Mouse (Mus musculus) lung, embryonic 14.5 days (tissue): ENCODE data around the gene Ccdc33. TPM values are rescaled to one million over a fixed set of nuclear protein-coding genes. Genes with fewer than 3 reads are reported as not detected.

Source experiments
- ATAC-seq: fragments of 200-750 bp; cut with Nextera tagmentation; 2 replicates; pipeline ENCODE4 v1.8.0; 2017; ENCODE audit warnings: mild to moderate bottlenecking, moderate TSS enrichment, moderate library complexity; ENCODE audit not compliant: insufficient read depth
- DNase-seq: peaks from one replicate; pipeline ENCODE4 v3.0.0-alpha.2; 2015
- H3K27ac ChIP-seq: fragments of 300-500 bp; sonication (generic); 2 replicates; pipeline ENCODE4 v1.5.1; 2014; ENCODE audit warnings: low read depth, mild to moderate bottlenecking, moderate library complexity
- H3K27me3 ChIP-seq: fragments of 300-500 bp; sonication (generic); 2 replicates; pipeline ENCODE4 v1.6.1; 2014; ENCODE audit warnings: low read length, control low read depth; ENCODE audit not compliant: insufficient read depth
- H3K36me3 ChIP-seq: fragments of 300-500 bp; sonication (generic); 2 replicates; pipeline ENCODE4 v1.6.1; 2014; ENCODE audit warnings: control low read depth; ENCODE audit not compliant: insufficient read depth
- H3K4me1 ChIP-seq: fragments of 300-500 bp; sonication (generic); 2 replicates; pipeline ENCODE4 v1.6.1; 2014; ENCODE audit warnings: antibody characterized with exemption, control low read depth; ENCODE audit not compliant: insufficient read depth
- H3K4me2 ChIP-seq: fragments of 300-500 bp; sonication (generic); 2 replicates; pipeline ENCODE4 v1.6.1; 2014; ENCODE audit warnings: mild to moderate bottlenecking
- H3K4me3 ChIP-seq: fragments of 300-500 bp; sonication (generic); 2 replicates; pipeline ENCODE4 v1.5.1; 2014; ENCODE audit warnings: low read depth, low read length
- H3K9ac ChIP-seq: fragments of 300-500 bp; sonication (generic); 2 replicates; pipeline ENCODE4 v1.6.1; 2014
- H3K9me3 ChIP-seq: fragments of 300-500 bp; sonication (generic); 2 replicates; pipeline ENCODE4 v1.6.1; 2016; ENCODE audit warnings: low read depth, low read length, control low read depth
- CTCF ChIP-seq: IDR thresholded peaks from 2 replicates; pipeline ENCODE4 v1.5.1; 2016; ENCODE audit warnings: antibody characterized with exemption, low read depth
- WGBS: fragments of 180-500 bp; shearing (Covaris S2); extraction: QIAGEN DNeasy Blood & Tissue Kit; methylation state at CpG from one replicate; pipeline ENCODE4 v1.1.7; 2014; 5-methylcytosine and 5-hydroxymethylcytosine counted together
- polyA plus RNA-seq: library from polyadenylated mRNA; unstranded; fragments of >200 nt; fragmentation: Nextera tagmentation; extraction: Ambion mirVana; gene quantifications from 2 replicates; pipeline ENCODE4 v1.2.1, GENCODE M21; 2014

The Ccdc33 gene
- polyA plus RNA-seq, 1 experiment from 2014 or later: not detected

DNA sequence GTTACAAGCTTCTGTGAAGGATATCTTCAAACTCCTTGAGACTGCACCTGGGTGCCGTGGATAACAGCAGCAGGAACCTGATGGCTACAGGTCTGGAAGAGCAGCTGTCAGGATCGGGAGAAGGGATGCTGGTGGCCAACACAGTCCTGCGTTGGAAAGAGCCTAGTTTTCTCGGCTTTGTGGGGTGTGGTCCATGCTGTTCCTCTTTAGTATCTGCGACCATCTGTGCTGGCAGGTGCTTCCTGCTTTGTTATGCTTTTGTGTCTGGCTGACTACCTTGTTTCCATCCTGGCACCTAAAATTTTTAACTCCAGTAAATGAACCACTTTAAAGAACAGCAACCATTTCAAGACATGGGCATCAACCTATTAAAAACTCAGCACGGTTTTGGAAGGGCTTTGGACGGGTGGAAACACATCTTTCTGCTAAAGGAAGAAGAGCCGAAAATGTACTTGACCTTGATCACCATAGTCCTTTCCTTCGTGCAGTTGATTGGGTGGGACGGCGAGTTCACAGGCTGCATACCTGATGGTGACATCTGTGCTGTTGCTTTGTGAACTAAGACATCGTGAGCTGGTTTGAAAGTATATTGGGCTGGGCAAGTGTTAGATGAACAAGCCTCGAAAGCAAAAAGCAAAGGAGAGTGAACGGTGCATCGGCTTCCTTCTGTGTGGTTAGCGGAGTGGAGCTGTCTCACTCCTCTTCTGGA lies 112.7 kb downstream of the Ccdc33 start, which contains the start of gene Cyp11a1:
Gene Cyp11a1 (plus strand): TSS at position 659 of the 709 bp plus-strand sequence.
- no peak within 1 kb of the TSS for H3K4me3 ChIP-seq
- 81% methylated on average over 16 of the region's 16 CpGs for WGBS
- DNase-seq (no peak), ATAC-seq (no peak)
- TF ChIP-seq CTCF: no peak
- no peaks in the 10 kb centered on the region for H3K9me3 ChIP-seq
- H3K4me2 ChIP-seq: no peak within 1 kb of the TSS
- 0 out of 2 replicates have a peak, but pooled peaks cover 2% of the 10 kb centered on the region for H3K4me1 ChIP-seq
- H3K27me3 ChIP-seq: no peaks in the 10 kb centered on the region
- no peak within 1 kb of the TSS for H3K27ac ChIP-seq
- H3K9ac ChIP-seq: no peak within 1 kb of the TSS
- H3K36me3 ChIP-seq: no peaks in the 10 kb centered on the region

DNA sequence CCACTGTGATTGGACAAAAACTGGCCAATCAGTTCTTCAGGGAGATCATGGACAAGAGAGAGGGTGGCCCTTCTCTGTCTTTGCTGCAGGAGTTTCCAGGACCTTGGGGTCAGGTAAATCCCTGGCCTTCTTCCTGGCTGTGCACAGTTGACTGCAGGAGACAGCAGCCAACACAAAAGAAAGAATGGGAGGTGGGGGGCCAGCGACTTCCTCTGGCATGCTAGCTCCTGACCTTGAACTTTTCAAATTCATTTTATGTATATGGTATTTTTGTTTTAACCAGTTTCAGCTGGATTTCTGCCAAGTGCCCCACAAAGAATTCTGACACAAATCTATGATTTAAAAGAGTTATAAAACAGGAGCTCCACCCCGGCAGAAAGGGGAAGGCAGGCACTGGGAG lies 115.4 kb downstream of the Ccdc33 start:
- TF ChIP-seq CTCF: no peak

DNA sequence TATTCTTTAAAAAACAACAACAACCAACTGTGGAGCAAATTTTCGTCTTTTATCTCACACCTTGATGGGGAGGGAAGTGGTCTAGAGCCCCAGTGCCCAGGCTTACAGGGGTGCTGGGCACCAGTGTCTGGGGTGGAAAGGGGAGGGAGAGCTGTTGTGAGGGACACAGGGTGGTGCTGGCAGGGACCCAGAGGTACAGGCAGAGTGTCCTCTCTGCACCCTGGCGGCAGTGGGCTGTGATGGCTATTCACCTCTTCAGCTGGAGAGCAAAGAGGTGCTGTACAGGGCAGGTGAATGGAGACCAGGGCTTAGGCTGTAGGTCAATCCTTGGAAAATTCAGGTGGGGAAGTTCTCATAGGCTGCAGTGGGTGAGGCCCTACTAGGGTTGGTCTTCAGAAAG lies 118.9 kb downstream of the Ccdc33 start:
- WGBS: 42% methylated on average over 2 of the region's 2 CpGs
- Histone ChIP-seq H3K4me2 (no peak overlapping the region), H3K4me1 (0 out of 2 replicates have a peak, but pooled peaks cover 5% of the 10 kb centered on the region), H3K9me3 (no peaks in the 10 kb centered on the region), H3K27ac (no peak overlapping the region), H3K36me3 (no peaks in the 10 kb centered on the region), H3K9ac (no peak overlapping the region), H3K4me3 (no peak overlapping the region), H3K27me3 (peaks cover 12% of the 10 kb centered on the region; the same call in 1 of the 2 replicates)
- TF ChIP-seq CTCF: no peak
- DNase-seq (no peak), ATAC-seq (no peak)

More for the DNA sequence above, 115.4 kb downstream of the Ccdc33 start:
- Histone ChIP-seq H3K36me3 (no peaks in the 10 kb centered on the region), H3K27ac (no peak overlapping the region), H3K9ac (no peak overlapping the region), H3K4me3 (no peak overlapping the region), H3K4me2 (no peak overlapping the region), H3K9me3 (no peaks in the 10 kb centered on the region), H3K27me3 (no peaks in the 10 kb centered on the region), H3K4me1 (0 out of 2 replicates have a peak, but pooled peaks cover 2% of the 10 kb centered on the region)
- 11% methylated on average over 2 of the region's 2 CpGs for WGBS
- DNase-seq (peak; percentile 40), ATAC-seq (no peak)

DNA sequence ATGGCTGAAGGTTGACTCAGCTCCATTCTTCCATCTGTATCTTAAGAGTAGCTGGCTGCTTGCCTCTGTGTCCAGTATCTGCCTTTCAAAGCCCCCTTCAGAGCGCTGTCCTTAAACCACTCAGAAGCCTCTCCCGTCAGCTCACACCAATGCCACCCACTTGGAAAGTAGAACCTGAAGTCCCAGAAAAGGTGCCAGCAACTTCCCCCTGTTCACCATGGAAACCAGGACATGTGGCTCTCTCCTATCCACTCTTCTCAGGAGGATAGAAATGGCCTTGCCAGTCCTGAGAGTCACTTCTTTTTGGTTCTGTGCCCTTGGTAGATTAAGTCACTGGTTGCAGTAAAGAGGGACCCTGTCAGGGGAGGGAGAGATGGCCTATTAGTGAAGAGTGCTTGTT lies 119.9 kb downstream of the Ccdc33 start:
- H3K9ac ChIP-seq: no peak overlapping the region
- H3K9me3 ChIP-seq: no peaks in the 10 kb centered on the region
- H3K27me3 ChIP-seq: peaks cover 12% of the 10 kb centered on the region; the same call in 1 of the 2 replicates
- H3K4me2 ChIP-seq: no peak overlapping the region; the same call in 1 of the 2 replicates
- H3K36me3 ChIP-seq: no peaks in the 10 kb centered on the region
- H3K4me3 ChIP-seq: no peak overlapping the region
- WGBS: 52% methylated on average over 2 of the region's 2 CpGs
- ATAC-seq (no peak), DNase-seq (no peak)
- no peak overlapping the region for H3K27ac ChIP-seq
- TF ChIP-seq CTCF: no peak
- H3K4me1 ChIP-seq: 0 out of 2 replicates have a peak, but pooled peaks cover 5% of the 10 kb centered on the region

DNA sequence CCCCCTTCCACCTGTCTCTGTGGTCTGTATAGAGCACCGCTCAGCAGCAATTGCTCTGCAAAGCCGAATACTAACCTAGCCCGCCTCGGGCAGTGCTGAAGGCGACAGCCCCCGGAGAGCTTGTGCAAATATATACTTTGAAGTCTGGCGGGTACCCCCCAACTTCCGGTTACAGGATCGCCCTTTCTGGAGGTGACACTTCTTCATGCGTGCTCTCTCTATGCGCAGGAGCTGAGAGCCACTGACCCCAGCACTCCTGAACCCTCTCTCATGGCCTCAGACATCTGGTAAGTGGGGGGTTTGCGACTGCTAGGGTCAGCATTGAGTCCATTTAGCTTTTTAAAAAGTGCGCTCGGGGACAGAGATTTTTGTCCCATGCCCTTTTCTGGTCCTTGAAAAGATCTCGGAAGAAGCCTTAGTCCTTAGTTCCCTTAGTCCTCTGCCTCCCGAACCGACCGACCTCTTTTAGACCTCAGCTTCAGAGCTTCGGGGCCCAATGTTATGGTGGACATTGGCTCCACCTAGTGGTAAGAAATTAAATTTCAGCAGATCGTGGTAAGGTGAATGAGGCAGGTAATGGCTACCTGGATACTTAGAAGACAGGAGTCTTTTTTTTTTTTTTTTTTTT lies 120.5 kb downstream of the Ccdc33 start:
- H3K27me3 ChIP-seq: peaks cover 12% of the 10 kb centered on the region; the same call in 1 of the 2 replicates

DNA sequence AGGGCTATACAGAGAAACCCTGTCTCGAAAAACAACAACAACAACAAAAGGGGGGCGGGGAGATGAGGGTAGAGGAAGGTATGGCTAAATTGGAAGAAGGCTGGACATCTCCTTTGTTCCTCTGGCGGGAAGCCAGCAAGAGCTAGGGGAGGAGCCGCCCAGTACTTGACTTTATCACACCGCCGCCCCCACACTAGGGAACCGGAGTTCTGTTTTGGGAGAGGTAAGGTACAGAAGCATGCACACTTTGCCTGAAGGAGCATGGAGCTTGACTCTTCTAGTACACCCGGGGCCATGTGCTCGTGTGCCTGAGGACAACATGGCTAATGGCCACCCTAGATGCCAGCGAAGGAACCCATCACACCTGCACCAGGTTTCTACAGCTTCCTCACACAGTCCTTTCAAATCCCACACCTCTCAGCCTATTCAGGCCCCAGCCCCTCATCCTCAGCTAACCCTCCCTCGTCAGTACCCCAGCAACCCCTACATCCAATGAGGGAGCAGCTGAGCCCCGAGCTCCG lies 121.1 kb downstream of the Ccdc33 start:
- Histone ChIP-seq H3K9me3 (no peaks in the 10 kb centered on the region), H3K36me3 (no peaks in the 10 kb centered on the region), H3K4me1 (0 out of 2 replicates have a peak, but pooled peaks cover 2% of the 10 kb centered on the region), H3K4me2 (peak overlapping the region; percentile 62), H3K27me3 (peaks cover 12% of the 10 kb centered on the region; the same call in 1 of the 2 replicates), H3K9ac (no peak overlapping the region), H3K27ac (no peak overlapping the region), H3K4me3 (peak overlapping the region; percentile 28)
- 18% methylated on average over 13 of the region's 13 CpGs for WGBS
- no peak for TF ChIP-seq CTCF
- DNase-seq: peak; percentile 16
- peak; percentile 5; the same call in 1 of the 2 replicates for ATAC-seq

More for the DNA sequence above, 120.5 kb downstream of the Ccdc33 start:
- peak; percentile 85 for TF ChIP-seq CTCF
- ATAC-seq (peak; percentile 87), DNase-seq (peak; percentile 92)
- H3K9ac ChIP-seq: peak overlapping the region; percentile 23; the same call in 1 of the 2 replicates
- no peaks in the 10 kb centered on the region for H3K36me3 ChIP-seq
- H3K27ac ChIP-seq: no peak overlapping the region
- H3K4me1 ChIP-seq: 0 out of 2 replicates have a peak, but pooled peaks cover 3% of the 10 kb centered on the region
- H3K4me2 ChIP-seq: peak overlapping the region; percentile 62
- 2% methylated on average over 20 of the region's 20 CpGs for WGBS
- peak overlapping the region; percentile 28 for H3K4me3 ChIP-seq
- H3K9me3 ChIP-seq: no peaks in the 10 kb centered on the region

DNA sequence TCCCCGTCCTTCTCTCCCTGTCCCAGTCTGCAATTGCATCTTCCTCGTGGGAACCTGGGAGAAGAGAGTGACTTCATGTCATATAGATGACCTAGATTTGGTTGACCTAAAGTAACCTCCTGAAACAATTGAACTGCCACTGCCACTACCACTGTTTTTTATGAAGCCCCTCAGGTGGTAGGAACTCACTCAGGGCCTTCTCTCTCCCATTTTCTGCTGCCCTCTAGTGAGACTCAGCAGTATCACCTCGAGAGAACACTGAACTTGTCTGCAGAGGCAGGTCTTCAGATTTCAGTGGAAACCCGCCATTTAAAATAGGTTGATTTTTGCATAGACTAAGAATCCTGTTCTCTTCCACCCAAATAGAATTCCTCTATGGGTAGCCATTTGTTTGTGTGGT lies 123.3 kb downstream of the Ccdc33 start:
- DNase-seq (peak; percentile 67), ATAC-seq (no peak)
- Histone ChIP-seq H3K4me3 (no peak overlapping the region), H3K27me3 (peaks cover 12% of the 10 kb centered on the region; the same call in 1 of the 2 replicates), H3K4me2 (no peak overlapping the region), H3K9me3 (no peaks in the 10 kb centered on the region), H3K27ac (no peak overlapping the region), H3K36me3 (no peaks in the 10 kb centered on the region), H3K4me1 (0 out of 2 replicates have a peak, but pooled peaks cover 2% of the 10 kb centered on the region), H3K9ac (no peak overlapping the region)
- peak; percentile 67 for TF ChIP-seq CTCF
- 25% methylated on average over 4 of the region's 4 CpGs for WGBS
